Mouse (Mus musculus) c-Kit-negative CD71-positive TER-119-positive erythroid progenitor cells, embryonic 14.5 days (primary cell): Measurements from ENCODE around the gene Dennd1a.

ENCODE experiments used
- DNase-seq: peaks from one replicate; pipeline ENCODE4 v3.0.0-alpha.2; 2013; ENCODE audit warnings: low read depth, low spot score

Gene Dennd1a

DNA sequence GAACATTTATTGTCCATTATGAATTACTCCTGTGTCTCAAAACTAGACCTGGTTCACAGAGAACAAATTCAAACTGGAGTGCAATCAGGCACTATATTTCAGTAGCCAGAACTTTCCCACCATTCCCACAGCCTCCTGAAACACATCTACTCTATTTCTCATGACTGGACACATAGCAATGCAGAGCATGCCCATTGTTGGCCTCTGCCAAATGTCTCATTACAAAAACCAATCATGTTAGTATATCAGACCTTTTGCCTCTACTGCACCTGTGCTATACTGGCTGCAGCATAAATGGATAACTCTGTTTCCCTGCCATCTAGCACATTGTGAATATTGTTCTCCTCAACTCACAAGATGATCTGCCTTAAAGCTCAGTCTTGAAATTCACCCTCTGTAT, 238.2 kb downstream of the Dennd1a start:
- no peak for DNase-seq

DNA sequence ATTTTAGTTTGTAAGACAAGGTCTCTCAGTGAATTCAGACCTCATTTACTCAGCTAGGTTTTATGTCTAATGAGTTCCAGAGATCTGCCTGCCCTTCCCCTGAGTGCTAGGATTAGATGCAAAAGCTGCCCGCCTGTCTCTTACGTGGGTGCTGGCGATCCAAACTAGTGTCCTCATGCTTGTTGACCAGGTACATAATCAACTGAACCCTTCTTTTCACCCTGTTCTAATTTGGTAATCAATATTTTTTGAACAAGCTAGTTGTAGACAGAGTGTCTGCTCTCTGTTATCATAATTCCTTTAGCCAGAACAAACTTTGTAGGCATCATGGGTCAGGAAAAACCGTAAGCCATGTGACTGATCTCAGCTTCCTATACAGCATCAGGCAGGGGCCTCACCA, 241.9 kb downstream of the Dennd1a start:
- DNase-seq: no peak

DNA sequence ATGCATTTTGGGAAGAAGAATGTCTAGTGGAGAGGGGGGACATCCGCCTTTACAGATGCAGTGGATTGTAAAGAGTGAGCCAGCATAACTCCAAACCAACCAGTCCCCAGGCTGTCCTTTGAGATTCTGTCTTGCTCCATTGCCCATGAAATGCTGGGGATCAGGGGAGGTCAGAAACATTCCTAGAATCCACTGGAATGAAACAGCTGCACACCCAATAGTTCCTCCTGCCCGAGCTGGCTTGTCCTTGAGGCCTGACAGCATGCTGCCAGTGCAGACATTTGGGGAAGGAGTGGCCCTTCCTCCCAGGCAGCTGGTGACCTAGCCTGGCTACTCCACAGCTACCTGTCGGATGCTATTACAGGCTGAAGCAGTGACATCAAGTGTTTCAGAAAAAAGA, 246.3 kb downstream of the Dennd1a start:
- DNase-seq: no peak

DNA sequence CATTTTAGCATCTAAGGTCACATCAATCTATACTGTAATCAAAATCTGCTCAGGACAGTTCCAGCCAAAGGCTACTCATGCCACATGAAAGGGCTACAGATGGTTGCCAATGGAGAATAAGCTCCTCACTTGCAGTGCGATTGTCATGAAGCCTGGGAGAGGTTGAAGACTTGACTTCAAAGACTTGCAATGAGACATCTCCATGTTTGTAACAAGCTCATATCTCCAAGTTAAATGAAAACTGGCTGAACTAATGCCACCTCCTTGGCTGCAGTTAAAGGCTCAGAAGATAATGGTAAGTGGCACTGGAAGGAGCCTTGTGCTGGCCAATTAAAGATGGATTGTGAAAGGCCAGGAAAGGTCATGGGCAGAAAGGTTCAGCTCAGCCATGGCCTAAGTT, 247.6 kb downstream of the Dennd1a start:
- no peak for DNase-seq

- no peak for DNase-seq
These were observed 258.9 kb downstream of the Dennd1a start for GRCm38 (mm10) chr2:38028317-38028716.

- DNase-seq: no peak
These were observed 261.6 kb downstream of the Dennd1a start for GRCm38 (mm10) chr2:38025615-38026014.

DNA sequence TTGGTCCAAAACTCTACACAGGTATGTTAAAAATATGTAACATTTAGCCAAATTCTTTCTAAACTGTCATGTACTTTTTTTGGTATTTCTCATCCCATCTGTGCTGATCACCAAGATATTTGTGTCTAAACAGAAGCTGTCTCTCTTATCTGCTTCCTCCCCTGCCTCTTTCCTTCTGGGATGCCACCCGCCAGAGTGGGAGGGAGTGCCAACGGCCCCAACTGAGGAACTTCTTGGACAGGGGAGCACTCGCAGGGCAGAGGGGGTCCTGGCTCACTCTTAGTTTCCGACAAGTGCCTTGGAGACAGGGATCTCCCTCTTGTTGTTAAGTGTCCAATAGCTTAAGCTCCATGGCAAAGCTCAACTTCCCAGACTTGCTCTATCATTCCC, 263.5 kb downstream of the Dennd1a start:
- no peak for DNase-seq

- no peak for DNase-seq
These were observed 264.0 kb downstream of the Dennd1a start for GRCm38 (mm10) chr2:38023054-38023740.

DNA sequence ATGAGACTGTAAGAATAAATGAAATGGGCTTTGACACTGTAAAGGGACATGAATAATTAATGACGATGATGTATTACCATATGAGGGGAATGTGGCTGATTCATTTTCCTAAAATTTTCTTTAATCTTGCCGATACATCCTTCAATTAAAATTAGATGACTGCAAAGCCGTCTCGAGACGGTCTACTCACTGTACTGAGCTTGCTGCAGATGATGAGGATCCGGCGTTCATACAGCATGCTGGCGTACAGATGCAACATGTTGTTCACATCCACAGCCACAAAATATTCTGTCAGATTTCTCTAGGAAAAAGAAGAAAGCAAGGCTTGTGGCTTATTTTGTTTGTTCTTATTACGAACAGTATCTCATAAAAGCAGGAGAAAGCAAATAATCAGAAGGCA, 266.0 kb downstream of the Dennd1a start:
- DNase-seq: no peak

- no peak for DNase-seq
These were observed 272.5 kb downstream of the Dennd1a start for GRCm38 (mm10) chr2:38014702-38015101.

- no peak for DNase-seq
These were observed 273.3 kb downstream of the Dennd1a start for GRCm38 (mm10) chr2:38013839-38014365.

GRCm38 (mm10) chr2:38007238-38007637, 280.0 kb downstream of the Dennd1a start:
- no peak for DNase-seq

DNA sequence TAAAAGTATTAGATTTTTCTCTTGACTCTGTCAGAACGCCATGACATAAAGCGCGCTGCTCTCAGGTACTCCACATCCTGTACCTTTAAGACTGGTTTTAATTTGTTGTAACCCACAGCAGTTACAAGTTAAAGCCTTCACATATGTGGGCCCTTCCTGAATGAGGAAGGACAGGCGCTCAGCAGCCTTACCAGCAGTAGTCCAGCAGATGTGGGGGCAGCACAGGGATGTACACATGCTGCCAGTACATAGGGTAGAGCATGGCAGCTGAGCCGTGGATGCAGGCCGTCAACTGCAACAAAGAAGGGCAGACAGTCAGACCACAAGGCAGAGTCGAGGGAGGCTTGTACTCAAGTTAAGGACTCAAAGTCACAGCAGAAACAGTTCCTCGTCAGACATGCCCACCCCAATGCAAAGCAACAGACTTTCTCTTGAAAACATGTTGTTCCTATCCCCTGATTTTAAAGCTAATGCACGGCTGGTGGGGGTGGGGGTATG, 284.0 kb downstream of the Dennd1a start:
- no peak for DNase-seq

- no peak for DNase-seq
These were observed 286.2 kb downstream of the Dennd1a start for GRCm38 (mm10) chr2:38001004-38001403.

DNA sequence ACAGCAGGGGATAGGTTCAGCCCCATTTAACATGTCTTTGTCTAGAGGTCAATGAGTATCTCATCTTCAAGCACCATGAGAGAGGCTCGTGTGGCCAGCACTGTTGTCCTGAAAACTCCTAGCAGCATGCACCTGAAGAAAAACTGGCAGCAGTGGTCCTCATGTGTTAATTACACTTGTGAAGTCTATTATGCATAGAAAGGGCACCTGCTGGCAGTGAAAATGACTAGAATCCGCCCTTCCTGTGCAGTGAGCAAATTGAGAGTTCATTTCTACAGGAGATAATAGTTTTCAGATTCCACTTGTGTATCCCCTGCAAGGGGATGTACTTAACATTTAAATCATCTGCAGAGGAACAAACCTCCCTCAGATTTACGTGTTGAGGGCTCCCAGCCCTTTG, 289.2 kb downstream of the Dennd1a start:
- DNase-seq: no peak

DNA sequence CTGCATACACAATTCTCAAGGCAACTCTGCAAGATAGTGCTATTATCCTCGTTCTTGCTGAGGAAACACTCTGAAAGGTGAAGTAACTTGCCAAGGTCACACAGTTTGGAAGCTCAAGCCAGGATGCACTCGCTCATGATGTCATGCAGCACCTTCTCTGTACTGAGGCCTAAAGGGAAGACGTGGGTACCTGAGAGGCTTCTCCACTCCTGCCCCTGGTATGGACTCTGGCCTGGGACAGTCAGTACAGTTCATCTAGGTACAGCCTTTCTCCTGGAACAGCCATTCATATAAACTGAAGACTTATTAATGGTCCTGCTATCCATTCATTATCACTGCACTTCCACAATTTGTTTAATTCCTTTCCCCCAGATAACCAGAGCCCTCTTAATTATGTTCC, 298.1 kb downstream of the Dennd1a start:
- DNase-seq: no peak

- DNase-seq: no peak
These were observed 298.9 kb downstream of the Dennd1a start for GRCm38 (mm10) chr2:37988301-37988700.

GRCm38 (mm10) chr2:37985690-37986222, 301.4 kb downstream of the Dennd1a start:
- no peak for DNase-seq

DNA sequence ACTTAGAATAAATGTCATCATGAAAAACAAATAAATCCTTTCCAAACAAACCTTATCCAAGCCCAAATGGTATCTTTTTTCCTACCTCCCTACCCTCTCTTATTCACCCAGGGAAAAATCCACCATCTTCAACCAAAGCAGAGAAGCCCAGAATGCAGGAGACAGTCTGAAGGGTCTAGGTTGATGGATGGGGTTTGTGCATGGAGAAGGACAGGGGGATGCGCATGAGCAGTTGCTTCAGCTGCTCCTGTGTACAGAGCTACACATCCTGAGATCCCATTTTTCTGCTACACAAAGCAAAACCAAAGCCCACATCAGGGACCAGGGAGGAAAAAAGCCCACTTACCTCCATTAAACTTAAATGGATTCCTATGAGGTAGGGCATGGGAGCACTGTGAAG, 304.5 kb downstream of the Dennd1a start:
- no peak for DNase-seq

GRCm38 (mm10) chr2:37981562-37982403, 305.4 kb downstream of the Dennd1a start:
- DNase-seq: no peak

- DNase-seq: no peak
These were observed 313.0 kb downstream of the Dennd1a start for GRCm38 (mm10) chr2:37974201-37974600.

GRCm38 (mm10) chr2:37972621-37973020, 314.6 kb downstream of the Dennd1a start:
- no peak for DNase-seq
